Mouse (Mus musculus): ENCODE data around the gene Lysmd4. TPM values are rescaled to one million over a fixed set of nuclear protein-coding genes. Genes with fewer than 3 reads are reported as not detected.

Lysmd4 gene
- total and polyA plus RNA-seq, 3 experiments, result 14.6 to 18.2 (median 17.3) TPM

DNA sequence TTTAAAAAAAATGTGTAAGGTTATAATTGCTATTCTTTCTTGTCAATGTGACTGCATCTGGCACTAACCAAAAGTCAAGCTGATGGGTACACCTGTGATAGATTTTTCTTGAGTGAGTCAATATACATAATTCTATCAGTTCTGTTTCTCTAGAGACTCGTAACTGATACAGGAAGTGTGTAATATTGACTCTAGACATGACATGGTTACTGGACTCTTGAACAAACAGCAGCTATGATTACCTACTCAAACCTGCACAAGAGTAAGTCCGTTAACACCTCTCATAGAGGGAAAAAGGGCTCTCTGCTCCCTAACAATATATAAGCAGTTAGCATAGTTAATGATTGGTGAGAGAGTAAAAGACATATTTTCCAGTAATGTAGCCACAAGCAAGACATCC is 87.8 kb downstream of the Lysmd4 start:
- 79% methylated on average over 2 of the region's 2 CpGs for WGBS
- no peak for DNase-seq
- Histone ChIP-seq H3K79me2 (replicated peaks; ENCODE audit: control insufficient read depth, insufficient read depth, low read length) (peaks cover 3% of the 10 kb centered on the region; the same call in 1 of the 2 replicates), H3K4me1 (ENCODE audit: control insufficient read depth, insufficient read depth, low read length) (peaks cover 7% of the 10 kb centered on the region), H3K27me3 (ENCODE audit: control insufficient read depth, insufficient read depth, low read length) (no peaks in the 10 kb centered on the region), H3K27ac (no peak overlapping the region), H3K9ac (ENCODE audit: low read depth, low read length) (no peak overlapping the region), H3K4me3 (no peak overlapping the region), H3K36me3 (ENCODE audit: control insufficient read depth, insufficient read depth, low read length) (peaks cover 33% of the 10 kb centered on the region)
- no peak for TF ChIP-seq CTCF (IDR thresholded peaks at IDR 0.05)
- no peak for TF ChIP-seq POLR2A (IDR thresholded peaks at IDR 0.05; ENCODE audit: insufficient read depth, low read depth, low read length)
- TF ChIP-seq EP300 (IDR thresholded peaks at IDR 0.05; ENCODE audit: insufficient read depth, low read depth, low read length), result no peak
- intact Hi-C loops (cut with DNase I), result no loop called here

DNA sequence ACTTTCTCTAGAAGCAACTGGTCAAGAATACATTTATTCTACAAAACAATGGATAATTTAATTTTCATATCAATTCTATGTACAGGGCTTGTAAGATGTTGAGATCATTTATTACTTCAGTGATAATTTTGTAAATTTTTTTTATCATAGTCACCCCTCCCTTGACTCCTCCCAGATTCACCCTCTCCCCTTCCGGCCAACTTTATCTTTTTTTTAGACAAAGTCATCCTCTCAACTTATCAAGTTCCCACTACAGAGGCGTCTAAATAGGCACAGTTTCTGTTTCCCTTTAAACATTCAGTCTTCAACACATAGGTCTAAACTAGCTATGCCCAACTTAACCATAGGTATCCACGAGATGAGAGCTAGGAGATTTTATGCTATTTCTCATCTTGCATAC is 90.9 kb downstream of the Lysmd4 start:
- Histone ChIP-seq H3K4me1 (ENCODE audit: control insufficient read depth, insufficient read depth, low read length) (peaks cover 7% of the 10 kb centered on the region), H3K4me3 (no peak overlapping the region), H3K36me3 (ENCODE audit: control insufficient read depth, insufficient read depth, low read length) (peaks cover 34% of the 10 kb centered on the region), H3K79me2 (replicated peaks; ENCODE audit: control insufficient read depth, insufficient read depth, low read length) (peaks cover 5% of the 10 kb centered on the region; the same call in 1 of the 2 replicates), H3K27me3 (ENCODE audit: control insufficient read depth, insufficient read depth, low read length) (no peaks in the 10 kb centered on the region), H3K27ac (no peak overlapping the region), H3K9ac (ENCODE audit: low read depth, low read length) (no peak overlapping the region)
- 45% methylated on average over 3 of the region's 3 CpGs for WGBS
- no peak for TF ChIP-seq EP300 (IDR thresholded peaks at IDR 0.05; ENCODE audit: insufficient read depth, low read depth, low read length)
- TF ChIP-seq CTCF (IDR thresholded peaks at IDR 0.05), result no peak
- TF ChIP-seq POLR2A (IDR thresholded peaks at IDR 0.05; ENCODE audit: insufficient read depth, low read depth, low read length), result no peak
- DNase-seq, result no peak
- intact Hi-C loops (cut with DNase I), result no loop called here

DNA sequence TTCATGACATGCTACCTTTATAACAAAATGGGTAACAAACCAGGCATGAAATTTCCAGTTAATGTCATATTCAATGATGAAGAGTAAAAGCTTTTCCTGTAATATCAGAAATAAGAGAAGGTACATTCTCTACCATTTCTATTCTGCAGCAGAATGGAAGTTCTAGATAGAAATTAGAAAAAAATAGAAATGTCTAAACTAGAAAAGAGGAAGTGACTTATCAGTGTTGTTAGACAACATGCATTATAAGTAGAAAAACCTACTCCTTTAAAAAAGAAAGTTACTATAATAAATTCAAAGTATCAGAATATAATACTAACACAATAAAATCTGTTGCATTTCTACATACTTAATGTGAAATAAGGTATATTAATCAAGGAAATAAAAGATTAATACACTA is 96.4 kb downstream of the Lysmd4 start:
- H3K9ac ChIP-seq (ENCODE audit: low read depth, low read length), result no peak overlapping the region

GRCm38 (mm10) chr7:67320359-67320758 is 98.0 kb downstream of the Lysmd4 start:
- H3K9ac ChIP-seq (ENCODE audit: low read depth, low read length), result no peak overlapping the region
- intact Hi-C loops (cut with DNase I), result no loop called here

More for the DNA sequence above, 96.4 kb downstream of the Lysmd4 start:
- Histone ChIP-seq H3K27me3 (ENCODE audit: control insufficient read depth, insufficient read depth, low read length) (no peaks in the 10 kb centered on the region), H3K4me3 (no peak overlapping the region), H3K4me1 (ENCODE audit: control insufficient read depth, insufficient read depth, low read length) (no peaks in the 10 kb centered on the region; the same call in none of the 2 replicates), H3K27ac (no peak overlapping the region), H3K79me2 (replicated peaks; ENCODE audit: control insufficient read depth, insufficient read depth, low read length) (peaks cover 4% of the 10 kb centered on the region), H3K36me3 (ENCODE audit: control insufficient read depth, insufficient read depth, low read length) (peaks cover 7% of the 10 kb centered on the region)
- intact Hi-C loops (cut with DNase I), result loop anchor here (5.0 kb wide), 1 partner anchor 44 kb away; no protein-coding TSS in a partner anchor
- no peak for TF ChIP-seq CTCF (IDR thresholded peaks at IDR 0.05)
- TF ChIP-seq EP300 (IDR thresholded peaks at IDR 0.05; ENCODE audit: insufficient read depth, low read depth, low read length), result no peak
- TF ChIP-seq POLR2A (IDR thresholded peaks at IDR 0.05; ENCODE audit: insufficient read depth, low read depth, low read length), result no peak
- DNase-seq, result no peak

GRCm38 (mm10) chr7:67342067-67342625 is 119.8 kb downstream of the Lysmd4 start:
- DNase-seq, result no peak
- TF ChIP-seq CTCF (IDR thresholded peaks at IDR 0.05), result no peak
- intact Hi-C loops (cut with DNase I), result loop anchor here (5.0 kb wide), 1 partner anchor 35 kb away; no protein-coding TSS in a partner anchor
- H3K4me1 ChIP-seq (ENCODE audit: control insufficient read depth, insufficient read depth, low read length), result peaks cover 9% of the 10 kb centered on the region
- no peak overlapping the region for H3K27ac ChIP-seq
- H3K9ac ChIP-seq (ENCODE audit: low read depth, low read length), result no peak overlapping the region
- H3K79me2 ChIP-seq (replicated peaks; ENCODE audit: control insufficient read depth, insufficient read depth, low read length), result peaks cover 3% of the 10 kb centered on the region; the same call in 1 of the 2 replicates
- 73% methylated on average over 7 of the region's 7 CpGs for WGBS
- H3K36me3 ChIP-seq (ENCODE audit: control insufficient read depth, insufficient read depth, low read length), result peaks cover 4% of the 10 kb centered on the region
- no peak overlapping the region for H3K4me3 ChIP-seq
- H3K27me3 ChIP-seq (ENCODE audit: control insufficient read depth, insufficient read depth, low read length), result no peaks in the 10 kb centered on the region

More at GRCm38 (mm10) chr7:67320359-67320758, 98.0 kb downstream of the Lysmd4 start:
- no peak for TF ChIP-seq POLR2A (IDR thresholded peaks at IDR 0.05; ENCODE audit: insufficient read depth, low read depth, low read length)
- no peak for TF ChIP-seq CTCF (IDR thresholded peaks at IDR 0.05)
- no peak for TF ChIP-seq EP300 (IDR thresholded peaks at IDR 0.05; ENCODE audit: insufficient read depth, low read depth, low read length)
- WGBS, result 69% methylated on average over 1 of the region's 1 CpGs
- H3K79me2 ChIP-seq (replicated peaks; ENCODE audit: control insufficient read depth, insufficient read depth, low read length), result peaks cover 4% of the 10 kb centered on the region
- H3K4me3 ChIP-seq, result no peak overlapping the region
- H3K27ac ChIP-seq, result no peak overlapping the region
- H3K4me1 ChIP-seq (ENCODE audit: control insufficient read depth, insufficient read depth, low read length), result no peaks in the 10 kb centered on the region; the same call in none of the 2 replicates
- H3K27me3 ChIP-seq (ENCODE audit: control insufficient read depth, insufficient read depth, low read length), result no peaks in the 10 kb centered on the region
- DNase-seq, result no peak
- peaks cover 5% of the 10 kb centered on the region; the same call in 1 of the 2 replicates for H3K36me3 ChIP-seq (ENCODE audit: control insufficient read depth, insufficient read depth, low read length)

GRCm38 (mm10) chr7:67344443-67344842 is 122.1 kb downstream of the Lysmd4 start:
- TF ChIP-seq EP300 (IDR thresholded peaks at IDR 0.05; ENCODE audit: insufficient read depth, low read depth, low read length), result no peak
- TF ChIP-seq CTCF (IDR thresholded peaks at IDR 0.05), result no peak
- no peak for TF ChIP-seq POLR2A (IDR thresholded peaks at IDR 0.05; ENCODE audit: insufficient read depth, low read depth, low read length)
- Histone ChIP-seq H3K4me3 (no peak overlapping the region), H3K4me1 (ENCODE audit: control insufficient read depth, insufficient read depth, low read length) (peaks cover 9% of the 10 kb centered on the region), H3K27me3 (ENCODE audit: control insufficient read depth, insufficient read depth, low read length) (no peaks in the 10 kb centered on the region), H3K36me3 (ENCODE audit: control insufficient read depth, insufficient read depth, low read length) (peaks cover 7% of the 10 kb centered on the region), H3K79me2 (replicated peaks; ENCODE audit: control insufficient read depth, insufficient read depth, low read length) (peaks cover 3% of the 10 kb centered on the region; the same call in 1 of the 2 replicates), H3K9ac (ENCODE audit: low read depth, low read length) (no peak overlapping the region), H3K27ac (no peak overlapping the region)
- no peak for DNase-seq
- intact Hi-C loops (cut with DNase I), result loop anchor here (5.0 kb wide), 1 partner anchor 37 kb away; no protein-coding TSS in a partner anchor
- 97% methylated on average over 1 of the region's 1 CpGs for WGBS

All from heart, adult 2 months (tissue).